Mouse (Mus musculus): ENCODE data around the gene Lpcat1. TPM values are rescaled to one million over a fixed set of nuclear protein-coding genes. Genes with fewer than 3 reads are reported as not detected.
A peak's percentile ranks its signal among the peaks of the same experiment; 100 is the strongest.

The Lpcat1 gene
- total RNA-seq, 2 experiments from 2014 or later = 2.8 to 3.5 TPM

DNA sequence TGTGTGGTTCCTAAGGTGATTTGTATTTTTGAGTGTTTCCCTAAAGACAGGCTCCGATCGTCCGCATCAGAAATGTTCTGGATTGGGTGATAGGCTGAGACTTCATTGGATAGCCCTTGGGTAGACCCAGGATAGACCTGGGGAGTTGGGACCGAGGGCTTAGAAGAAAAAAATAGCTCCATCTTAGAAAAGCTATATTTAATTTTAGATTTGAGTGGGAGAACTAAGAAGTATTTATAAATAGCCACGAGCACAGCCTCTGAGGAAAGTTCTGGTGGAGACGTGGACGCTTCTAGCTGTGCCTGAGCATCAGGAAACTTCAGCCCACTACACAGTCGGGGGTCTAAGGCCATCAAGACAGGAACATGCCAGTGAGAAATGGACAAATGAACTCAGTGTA lies 9.8 kb downstream of the Lpcat1 start:
- no peak for DNase-seq

DNA sequence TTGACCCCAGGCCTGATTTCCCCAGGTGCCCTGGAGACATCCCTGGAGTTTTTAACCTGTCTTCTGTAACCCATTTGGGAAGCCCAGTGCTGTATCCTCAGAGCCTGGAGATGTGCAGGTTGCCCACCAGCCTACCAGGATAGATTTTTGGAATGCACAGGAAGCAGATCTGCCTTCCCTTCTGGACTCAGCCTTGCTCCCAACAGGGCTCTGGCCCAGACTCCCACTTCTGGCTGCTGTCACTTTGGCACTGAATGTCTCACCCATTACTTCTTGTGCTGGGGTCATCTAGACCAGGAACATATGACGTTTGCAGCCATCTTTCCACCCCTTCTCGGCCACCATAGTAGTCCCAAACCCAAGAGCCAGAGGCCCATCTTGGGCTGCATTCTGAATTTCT lies 10.8 kb downstream of the Lpcat1 start:
- DNase-seq = no peak

DNA sequence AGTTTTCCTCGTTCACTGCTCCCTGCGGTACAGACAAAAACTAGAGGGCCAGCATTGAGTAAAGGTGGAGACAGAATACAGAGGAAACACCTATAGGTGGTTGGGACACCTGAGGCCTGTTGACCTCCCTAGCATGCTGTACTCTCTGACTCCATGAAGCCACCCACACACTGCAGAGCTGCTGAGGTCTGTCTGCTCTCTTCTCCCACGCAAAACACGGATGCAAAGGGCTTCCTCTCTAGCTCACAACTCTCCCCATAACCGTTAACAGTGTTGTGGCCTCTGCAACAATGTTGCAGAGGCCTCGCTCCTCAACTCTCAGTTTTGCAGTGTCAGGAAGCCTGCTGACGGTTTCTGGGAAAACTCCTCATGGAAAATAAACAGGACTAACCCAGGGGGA lies 15.5 kb downstream of the Lpcat1 start:
- no peak for DNase-seq

DNA sequence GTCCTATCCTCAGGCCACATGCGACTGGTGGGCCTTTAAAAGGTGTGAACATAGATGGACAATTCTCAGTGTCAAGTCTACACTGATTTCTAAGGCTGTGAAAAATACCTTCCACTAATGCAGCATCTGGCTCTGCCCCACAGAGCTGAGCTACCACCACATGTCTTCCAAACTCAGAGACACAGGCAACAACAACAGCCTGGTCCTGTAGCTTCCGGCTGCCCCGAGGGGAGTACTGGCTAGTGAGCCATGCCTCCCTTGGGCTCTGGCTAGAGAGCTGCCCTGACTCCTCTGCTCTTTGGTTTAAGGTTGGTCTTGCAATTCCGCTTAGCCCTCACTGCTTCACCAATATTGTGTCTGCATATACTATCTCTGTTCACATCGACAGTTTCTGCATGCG lies 16.3 kb downstream of the Lpcat1 start:
- DNase-seq = no peak

DNA sequence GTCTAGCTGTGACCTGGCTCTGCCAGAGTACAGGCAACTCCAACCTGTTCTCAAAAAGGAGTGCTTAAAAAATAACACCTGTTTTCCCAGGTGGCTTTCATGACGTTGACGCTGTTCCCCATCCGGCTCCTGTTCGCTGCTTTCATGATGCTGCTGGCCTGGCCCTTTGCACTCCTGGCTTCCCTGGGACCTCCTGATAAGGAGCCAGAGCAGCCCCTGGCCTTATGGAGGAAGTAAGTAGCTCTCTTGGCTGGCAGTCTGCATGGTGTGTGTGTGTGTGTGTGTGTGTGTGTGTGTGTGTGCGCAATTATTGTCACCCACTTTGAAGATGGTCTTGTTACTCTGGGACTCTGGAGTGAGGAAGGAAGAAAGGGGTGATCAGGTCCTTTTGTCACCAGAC lies 17.2 kb downstream of the Lpcat1 start:
- no peak for DNase-seq

DNA sequence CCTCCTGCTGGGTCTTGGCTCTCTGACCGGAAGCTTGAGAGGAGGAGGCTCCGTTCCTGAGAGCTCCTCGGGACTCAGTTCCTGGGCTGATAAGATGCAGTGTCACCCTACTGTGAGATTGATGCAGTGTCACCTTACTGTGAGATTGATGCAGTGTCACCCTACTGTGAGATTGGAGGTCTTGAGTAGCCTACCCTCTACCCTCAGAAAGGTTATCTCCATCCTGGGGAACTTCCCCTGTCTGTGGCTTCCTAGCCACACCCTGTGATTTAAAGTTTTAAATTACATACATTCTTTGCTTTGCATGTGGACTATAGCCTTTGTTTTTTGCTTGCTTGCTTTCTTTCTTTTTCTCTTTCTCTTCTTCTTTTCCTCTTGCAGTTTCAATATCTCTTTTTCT lies 21.1 kb downstream of the Lpcat1 start:
- no peak for DNase-seq

DNA sequence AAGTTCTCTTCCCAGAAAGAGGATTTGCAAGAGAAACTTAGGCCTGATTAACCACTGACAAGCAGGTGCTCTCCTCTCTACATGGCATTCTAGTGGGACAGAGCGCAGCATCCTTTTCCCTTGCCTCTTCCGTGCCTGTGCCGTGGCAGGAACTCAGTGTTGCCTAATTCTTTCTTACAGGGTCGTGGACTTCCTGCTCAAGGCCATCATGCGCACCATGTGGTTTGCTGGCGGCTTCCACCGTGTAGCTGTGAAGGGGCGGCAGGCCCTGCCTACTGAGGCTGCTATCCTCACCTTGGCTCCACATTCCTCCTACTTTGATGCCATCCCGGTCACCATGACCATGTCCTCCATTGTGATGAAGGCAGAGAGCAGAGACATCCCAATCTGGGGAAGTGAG lies 21.7 kb downstream of the Lpcat1 start:
- no peak for DNase-seq

DNA sequence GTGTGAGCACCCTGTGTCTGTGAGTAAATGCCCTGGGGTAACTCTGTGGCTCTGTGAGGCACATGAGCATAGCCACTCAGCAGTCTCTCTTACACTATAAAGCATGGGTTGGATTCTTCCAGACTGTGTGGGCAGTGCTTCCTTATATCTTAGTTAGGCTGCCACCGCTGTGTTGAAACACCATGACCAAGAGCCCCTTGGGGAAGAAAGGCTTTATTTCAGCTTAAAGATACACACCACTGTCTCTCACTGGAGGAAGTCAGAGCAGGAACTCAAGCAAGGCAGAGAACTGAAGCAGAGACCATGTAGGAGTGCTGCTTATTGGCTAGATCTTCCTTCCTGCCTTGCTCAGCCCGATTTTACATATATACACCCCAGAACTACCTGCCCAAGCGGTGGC lies 23.0 kb downstream of the Lpcat1 start:
- no peak for DNase-seq

DNA sequence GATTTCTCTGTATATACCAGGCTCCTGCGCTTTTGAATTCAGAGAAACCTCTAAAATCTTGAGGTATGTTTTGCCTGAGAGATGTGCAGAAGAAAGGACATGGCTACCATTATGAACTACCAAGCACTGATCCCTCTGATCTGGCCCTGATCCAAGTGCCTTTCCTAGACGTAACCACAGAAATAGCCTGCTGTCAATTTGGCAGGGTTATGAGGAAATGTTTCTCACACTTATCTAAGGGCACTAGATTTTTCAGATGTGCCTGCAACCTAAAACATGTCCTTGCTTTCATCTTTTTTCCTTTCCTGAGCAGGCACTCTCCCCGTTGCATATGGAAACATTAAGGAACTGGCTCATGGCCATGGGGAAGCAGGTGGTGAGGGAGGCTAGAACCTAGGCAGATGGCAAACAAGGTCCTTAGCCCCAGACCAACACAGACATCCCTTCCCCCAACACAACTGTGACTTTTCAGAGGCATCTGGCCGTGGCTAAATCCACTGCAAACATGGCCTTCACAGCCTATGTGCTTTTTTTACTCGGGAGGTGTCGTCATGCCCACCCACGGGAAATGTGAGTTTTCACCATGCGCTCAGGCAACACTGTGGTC lies 23.7 kb downstream of the Lpcat1 start:
- no peak for DNase-seq

DNA sequence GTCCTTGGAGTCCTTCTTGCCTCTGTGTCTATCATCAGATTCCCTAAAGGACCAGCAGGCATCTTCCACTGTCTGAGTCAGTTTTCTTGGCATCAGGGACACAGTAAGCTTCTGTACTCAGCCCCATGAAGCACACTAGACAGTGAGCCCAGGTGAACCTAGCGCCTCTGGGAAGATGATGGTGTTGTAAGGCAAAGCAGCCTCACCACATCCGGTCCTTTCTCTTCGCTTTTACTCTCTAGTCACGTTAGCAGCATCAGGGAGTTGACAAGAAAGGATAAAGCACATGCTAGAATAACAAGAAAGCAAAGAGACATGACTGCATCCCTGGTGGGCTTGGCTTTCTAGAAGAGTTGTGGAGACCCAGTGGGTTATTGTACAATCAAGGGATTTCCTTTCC lies 26.2 kb downstream of the Lpcat1 start:
- no peak for DNase-seq

DNA sequence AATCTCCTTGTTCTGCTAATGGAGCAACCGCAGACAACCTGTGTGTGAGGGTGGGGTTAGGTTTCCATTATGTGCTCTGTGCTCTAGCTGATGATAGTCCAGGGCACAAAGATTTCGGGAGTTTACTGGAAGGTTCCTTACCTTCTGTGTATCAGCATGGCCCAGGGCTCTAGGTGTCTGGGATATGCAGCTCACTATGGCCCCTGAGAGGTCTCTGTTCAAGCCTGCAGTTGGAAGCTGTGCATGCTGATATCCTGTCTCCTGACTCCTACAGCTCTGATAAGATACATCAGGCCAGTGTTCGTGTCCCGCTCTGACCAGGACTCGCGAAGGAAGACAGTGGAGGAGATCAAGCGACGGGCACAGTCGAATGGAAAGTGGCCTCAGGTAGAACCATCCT lies 27.5 kb downstream of the Lpcat1 start:
- no peak for DNase-seq

DNA sequence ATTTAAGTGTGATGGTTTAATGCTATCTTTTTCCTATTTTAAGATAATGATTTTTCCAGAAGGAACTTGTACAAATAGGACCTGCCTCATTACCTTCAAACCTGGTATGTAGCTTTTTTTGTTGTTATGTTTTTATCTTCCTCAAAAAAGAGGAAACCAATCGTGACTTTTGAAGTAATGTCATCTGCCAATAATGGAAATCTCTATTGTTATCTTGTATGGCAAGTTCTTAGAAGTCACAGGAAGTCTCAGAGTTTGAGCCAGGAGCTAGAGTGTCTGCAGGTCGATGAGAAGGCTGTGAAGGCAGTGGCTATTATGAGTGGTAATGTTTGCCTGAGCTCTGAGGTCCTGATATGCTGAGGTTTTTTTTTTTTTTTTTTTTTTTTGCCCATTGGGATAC lies 29.1 kb downstream of the Lpcat1 start:
- no peak for DNase-seq

DNA sequence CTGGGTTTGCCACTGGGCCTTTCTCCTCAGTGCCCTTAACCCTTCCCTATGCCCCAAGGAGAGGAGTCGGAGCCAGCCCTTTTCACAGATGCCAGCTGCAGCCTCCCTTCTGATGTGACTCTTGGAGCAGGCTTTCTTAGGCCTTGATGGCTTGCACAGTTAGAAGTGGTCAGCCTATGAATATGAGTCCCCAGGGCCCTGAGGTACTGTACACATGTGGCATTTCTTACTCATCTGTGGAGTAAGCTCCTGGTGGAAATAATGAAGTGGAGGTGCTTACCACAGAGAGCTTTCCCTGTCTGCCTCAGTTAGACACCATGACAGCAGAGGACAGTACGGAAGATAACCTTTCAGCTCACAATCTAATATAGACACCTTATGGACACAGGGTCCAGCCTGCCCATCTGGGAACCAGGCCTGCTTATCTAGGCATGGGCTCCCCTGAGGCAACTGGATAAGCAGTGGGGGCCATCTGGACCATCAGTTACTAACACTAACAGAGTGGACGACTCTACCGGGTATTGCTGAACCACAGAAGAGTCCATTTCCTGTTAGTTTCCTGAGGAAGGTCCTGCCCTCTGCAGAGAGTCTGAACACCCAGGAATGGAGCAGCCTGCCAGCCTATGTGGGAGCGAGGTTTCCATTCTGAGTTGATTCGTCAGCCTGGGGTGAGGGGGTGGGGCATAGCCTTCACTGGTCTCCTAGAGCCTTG lies 33.1 kb downstream of the Lpcat1 start:
- no peak for DNase-seq

DNA sequence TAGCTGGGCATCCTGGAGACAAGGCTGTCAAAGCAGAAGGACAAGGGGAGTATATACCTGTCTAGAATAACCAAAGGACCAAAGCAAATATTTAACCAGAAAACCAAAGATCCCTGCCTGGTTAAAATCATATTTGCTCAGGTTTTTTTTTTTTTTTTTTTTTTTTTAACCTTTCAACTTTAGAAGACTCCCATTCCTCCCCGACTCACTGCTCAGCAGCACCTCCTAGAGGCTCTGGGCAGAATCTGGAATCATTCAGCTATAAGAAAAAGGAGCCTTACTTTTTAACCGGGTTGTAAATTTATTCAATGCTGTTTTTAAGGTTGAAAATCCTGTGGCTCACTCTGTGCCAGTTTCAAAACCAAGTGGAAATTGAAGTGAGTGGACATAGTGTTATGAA lies 35.7 kb downstream of the Lpcat1 start:
- DNase-seq = no peak

DNA sequence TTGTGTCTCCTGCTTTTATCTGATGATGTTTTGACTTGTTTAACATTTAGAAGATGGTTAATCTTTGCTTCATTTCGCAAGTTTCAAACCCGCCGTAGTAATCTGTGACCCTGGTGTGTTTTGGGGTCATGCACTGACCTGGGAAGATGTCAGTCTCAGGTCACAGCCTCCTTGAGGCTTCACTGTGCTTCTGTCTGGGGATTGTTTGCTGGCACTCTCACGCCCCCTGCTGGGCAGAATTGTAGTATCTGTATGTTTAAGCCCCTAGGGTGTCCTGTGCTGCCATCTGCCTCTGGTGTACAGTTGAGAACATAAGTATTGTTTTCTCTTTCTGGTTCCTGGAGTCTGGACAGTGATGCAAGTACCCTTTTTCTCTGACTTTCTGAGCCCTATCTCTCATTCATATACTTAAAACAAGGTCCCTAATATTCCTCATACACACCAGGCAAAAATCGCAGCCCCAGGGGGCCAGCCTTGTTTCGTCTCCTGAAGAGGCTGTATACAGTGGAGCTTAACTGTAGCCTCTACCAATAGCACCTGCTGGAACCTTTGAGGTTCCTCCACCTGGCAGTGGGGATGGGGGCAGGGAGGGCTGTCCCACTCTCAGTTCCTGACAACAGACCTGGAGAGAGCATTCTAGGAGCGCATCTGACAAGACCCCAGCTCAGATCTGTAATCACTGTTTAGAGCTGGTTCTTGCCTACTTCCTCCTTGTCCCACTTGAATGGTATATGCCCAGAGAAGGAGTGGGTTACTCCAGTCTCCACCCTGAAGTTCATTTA lies 38.9 kb downstream of the Lpcat1 start:
- DNase-seq = peak; percentile 52

DNA sequence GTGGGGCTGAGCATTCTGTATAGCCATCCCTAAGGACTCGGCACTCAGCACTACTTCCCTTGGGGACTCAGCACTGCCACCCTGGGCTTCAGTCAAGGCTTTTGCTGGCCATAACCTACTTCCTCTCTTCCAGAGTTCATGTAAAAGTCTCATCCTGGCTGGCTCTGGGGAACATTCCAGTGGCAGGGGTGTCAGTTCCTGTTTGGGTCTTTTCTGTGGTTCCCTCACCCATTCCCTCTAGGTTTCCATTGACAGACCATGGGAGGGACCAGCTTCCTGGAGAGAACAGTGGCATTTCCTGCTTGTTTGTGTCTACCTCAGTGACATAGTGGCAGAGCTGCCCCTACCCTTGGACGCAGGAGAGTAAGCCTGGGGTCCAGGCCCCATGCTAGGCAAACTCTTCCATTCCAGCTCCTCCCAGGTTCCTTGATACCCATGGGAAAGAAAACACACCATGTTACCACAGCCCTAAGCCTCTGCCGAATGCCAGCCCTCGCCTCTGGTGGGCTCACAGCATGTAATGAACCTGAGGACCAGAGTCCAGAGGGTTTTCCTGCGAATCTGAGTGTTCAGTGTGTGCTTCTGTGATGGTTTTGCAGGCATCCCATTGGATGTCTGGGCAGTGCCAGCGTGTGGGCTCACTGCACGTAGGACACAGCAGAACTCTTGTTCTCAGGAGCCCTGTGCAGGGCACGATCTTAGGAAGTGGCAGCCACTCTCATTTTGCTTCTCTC lies 42.0 kb downstream of the Lpcat1 start:
- DNase-seq = no peak

DNA sequence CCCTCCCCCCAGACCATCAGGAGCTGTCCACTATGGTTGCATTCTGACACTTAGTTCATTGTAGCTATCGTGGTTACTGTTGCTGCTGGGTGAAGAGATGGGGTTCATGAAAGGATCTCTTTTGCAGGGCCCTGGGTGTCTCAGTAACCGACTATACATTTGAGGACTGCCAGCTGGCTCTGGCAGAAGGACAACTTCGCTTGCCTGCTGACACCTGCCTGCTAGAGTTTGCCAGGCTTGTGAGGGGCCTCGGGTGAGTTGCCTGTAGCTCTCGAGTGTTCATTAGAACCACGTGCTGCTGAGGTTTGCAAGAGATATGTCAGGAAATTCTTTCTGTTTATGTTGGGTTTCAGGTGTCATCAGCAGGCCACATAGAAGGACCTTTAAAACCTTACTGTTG lies 42.9 kb downstream of the Lpcat1 start:
- DNase-seq = no peak

DNA sequence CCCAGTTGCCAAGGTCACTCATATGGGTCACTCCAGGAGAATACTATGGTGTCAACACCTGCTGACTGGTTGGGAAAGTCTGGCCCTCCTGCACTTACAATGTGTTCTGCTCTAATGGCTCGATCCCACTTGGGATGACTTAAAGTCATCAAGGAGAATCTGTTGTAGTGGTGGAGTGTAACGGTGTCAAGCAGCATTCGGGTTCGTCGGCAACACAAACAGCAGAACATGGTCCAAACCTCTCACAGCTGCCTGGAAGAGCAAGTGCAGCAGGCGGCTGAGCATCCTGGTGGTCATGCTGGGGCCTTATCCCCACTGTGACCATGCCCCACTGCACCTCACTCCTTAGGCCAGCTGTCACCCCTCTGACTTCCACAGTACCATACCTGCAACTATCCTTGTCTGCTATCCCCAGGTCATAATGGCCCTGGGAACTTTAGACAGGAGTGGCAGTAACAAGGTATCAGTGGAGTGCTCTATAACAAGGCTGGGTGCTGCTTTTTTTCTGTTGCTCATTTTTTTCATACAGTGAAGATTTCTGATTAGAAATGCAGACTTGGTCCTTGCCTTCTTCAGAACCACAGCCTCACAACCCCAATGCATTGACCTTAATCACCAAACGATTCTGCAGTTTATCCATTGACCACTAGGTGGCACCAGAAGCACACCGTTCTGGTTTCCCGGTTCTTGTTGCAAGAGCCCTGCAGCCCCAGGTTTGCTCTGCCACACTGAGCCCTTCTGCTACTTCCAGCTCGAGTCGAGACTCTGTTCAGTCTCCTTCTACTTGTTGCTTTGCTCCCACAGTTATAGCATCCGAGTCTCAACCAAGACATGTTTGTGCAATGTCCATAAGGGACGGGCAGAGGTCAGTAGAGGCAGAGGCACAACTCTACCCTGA lies 46.0 kb downstream of the Lpcat1 start:
- DNase-seq = peak; percentile 31

DNA sequence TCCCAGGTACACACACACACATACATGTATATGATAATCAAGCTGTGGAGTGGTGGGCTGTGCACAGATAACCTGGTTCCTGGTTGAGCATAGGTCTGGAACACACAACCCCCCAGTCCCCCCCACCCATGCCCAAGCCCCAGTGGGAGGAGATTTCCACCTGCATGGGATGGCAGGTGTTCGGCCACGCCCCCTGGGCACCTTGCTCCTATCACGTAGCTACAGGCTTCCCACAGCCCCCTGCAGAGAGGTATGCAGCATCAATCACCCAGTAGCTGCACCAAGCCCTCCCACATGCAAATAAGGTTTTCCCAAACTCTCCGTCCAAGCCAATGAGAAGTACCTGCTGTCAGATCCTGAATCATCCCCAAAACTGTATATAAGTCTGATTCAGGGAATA lies 49.9 kb downstream of the Lpcat1 start:
- no peak for DNase-seq

DNA sequence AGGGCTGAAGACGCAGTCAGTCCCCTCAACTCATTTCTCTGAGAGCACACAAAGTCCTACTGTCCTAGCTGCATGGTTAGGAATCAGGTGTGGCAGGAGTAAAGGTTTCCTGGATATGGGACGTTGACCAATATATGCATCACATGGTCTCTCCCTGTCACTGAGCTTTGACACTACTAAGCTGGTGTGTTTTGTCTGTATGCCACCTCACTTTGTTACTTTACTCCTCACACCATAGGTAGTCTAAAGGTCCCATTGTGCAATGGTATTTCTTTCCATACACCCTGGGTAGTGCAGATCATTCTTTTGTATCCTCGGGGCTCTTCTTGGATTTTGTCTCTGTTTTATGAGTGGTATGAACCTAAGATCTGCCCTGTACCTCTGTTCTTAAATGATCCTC lies 66.7 kb downstream of the Lpcat1 start:
- DNase-seq = no peak

DNA sequence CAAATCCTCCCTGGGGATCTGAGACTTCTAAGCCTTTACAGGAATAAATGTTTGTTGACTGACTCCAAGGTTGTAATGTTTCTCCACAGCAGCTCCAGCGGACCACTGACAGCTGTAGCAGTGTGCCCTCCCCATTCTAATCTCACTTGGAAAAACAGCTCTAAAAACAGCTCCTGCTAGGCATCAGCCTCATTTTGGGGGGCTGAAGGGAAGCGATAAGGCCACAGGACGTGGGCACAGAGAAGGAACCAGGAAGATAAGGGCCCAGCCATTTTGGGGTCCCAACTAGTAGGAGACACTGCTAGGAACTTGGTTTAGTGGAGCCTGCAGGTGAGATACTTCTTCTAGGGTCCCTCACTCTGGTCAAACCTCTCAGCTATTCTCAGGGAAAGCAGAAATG lies 68.3 kb downstream of the Lpcat1 start:
- DNase-seq = no peak

DNA sequence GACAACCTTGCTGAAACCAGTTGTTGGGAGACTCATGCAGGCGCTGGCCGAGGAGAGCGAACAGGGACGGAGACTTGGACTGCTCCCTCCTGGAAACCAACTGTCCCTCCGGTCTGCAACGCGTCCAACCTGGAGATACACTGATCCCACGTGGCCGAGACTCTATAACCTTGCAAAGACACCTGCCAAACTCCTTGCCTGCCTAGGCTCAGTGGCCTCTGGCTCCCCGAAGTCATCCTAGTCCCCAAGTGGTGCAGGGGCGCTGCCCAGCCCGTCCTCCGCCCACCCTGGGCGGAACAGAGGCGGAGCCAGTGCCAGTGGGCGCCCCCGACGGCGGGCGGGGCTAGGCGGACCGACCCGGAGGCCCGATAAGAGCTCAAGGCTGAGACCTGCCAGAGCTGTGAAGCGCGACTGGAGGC lies 69.4 kb downstream of the Lpcat1 start, which contains the start of gene Slc6a3:
Slc6a3 (plus strand) TSS at position 345 of the 419 bp plus-strand sequence.
- no peak for DNase-seq
